Mouse (Mus musculus) megakaryocyte, embryonic 14.5 days (primary cell): ENCODE measurements around the gene Gm28539. TPM values are rescaled to one million over a fixed set of nuclear protein-coding genes. Genes with fewer than 3 reads are reported as not detected.

Source experiments
- H3K27me3 ChIP-seq: replicated peaks from 2 replicates; pipeline ENCODE3; 2012; ENCODE audit warnings: inconsistent platforms
- H3K36me3 ChIP-seq: replicated peaks from 2 replicates; pipeline ENCODE3; 2012; ENCODE audit warnings: low read length, inconsistent platforms, mixed read lengths
- H3K4me1 ChIP-seq: 2 replicates; pipeline ENCODE4 v1.6.1; 2012; ENCODE audit warnings: inconsistent platforms
- H3K4me3 ChIP-seq: replicated peaks from 2 replicates; pipeline ENCODE3; 2012; ENCODE audit warnings: moderate library complexity, mild to moderate bottlenecking, inconsistent platforms
- H3K9me3 ChIP-seq: 2 replicates; pipeline ENCODE4 v1.6.1; 2012; ENCODE audit warnings: inconsistent platforms
- FLI1 ChIP-seq: IDR thresholded peaks from 2 replicates; pipeline ENCODE4 v1.6.1; 2012; ENCODE audit warnings: low read length, inconsistent platforms, mixed read lengths
- GATA1 ChIP-seq: IDR thresholded peaks from 3 replicates; pipeline ENCODE4 v1.6.1; 2012; ENCODE audit warnings: mixed read lengths, low read length, inconsistent platforms, borderline replicate concordance
- polyA plus RNA-seq: library from polyadenylated mRNA; stranded (reverse); fragments of >175 nt; gene quantifications from 2 replicates; pipeline ENCODE4 v1.2.3, GENCODE M21; 2012; ENCODE audit warnings: low replicate concordance; ENCODE audit not compliant: insufficient read depth

Gene Gm28539
- polyA plus RNA-seq = not detected in 2 replicates

- H3K4me1 ChIP-seq = peaks cover 30% of the 10 kb centered on the region
- TF ChIP-seq FLI1 (no peak), GATA1 (no peak)
- no peaks in the 10 kb centered on the region for H3K9me3 ChIP-seq
- no peaks in the 10 kb centered on the region for H3K27me3 ChIP-seq
- H3K4me3 ChIP-seq = peak within 1 kb of the TSS; percentile 99
- H3K36me3 ChIP-seq = peaks cover 65% of the 10 kb centered on the region
Measured at GRCm38 (mm10) chr16:18836468-18837208, at the start of gene Gm28539, which contains the start of gene 2510002D24Rik. Gm28539 (plus strand) TSS chr16:18836584. 2510002D24Rik (plus strand) TSS chr16:18836578.

GRCm38 (mm10) chr16:18786652-18787051 lies 49.7 kb upstream of the Gm28539 start:
- Histone ChIP-seq H3K4me1 (peaks cover 63% of the 10 kb centered on the region), H3K9me3 (no peaks in the 10 kb centered on the region), H3K27me3 (no peaks in the 10 kb centered on the region), H3K36me3 (peaks cover 74% of the 10 kb centered on the region), H3K4me3 (no peak overlapping the region)
- TF ChIP-seq GATA1 (no peak), FLI1 (no peak)

- TF ChIP-seq FLI1 = peak; percentile 66; the same call in 1 of the 2 replicates
- TF ChIP-seq GATA1 = no peak
- Histone ChIP-seq H3K36me3 (peaks cover 74% of the 10 kb centered on the region), H3K4me1 (peaks cover 68% of the 10 kb centered on the region), H3K27me3 (no peaks in the 10 kb centered on the region), H3K4me3 (peak overlapping the region; percentile 80), H3K9me3 (no peaks in the 10 kb centered on the region)
Measured at GRCm38 (mm10) chr16:18788627-18789406, 47.6 kb upstream of the Gm28539 start.

- no peaks in the 10 kb centered on the region for H3K27me3 ChIP-seq
- TF ChIP-seq FLI1 (no peak), GATA1 (no peak)
- peaks cover 30% of the 10 kb centered on the region for H3K4me1 ChIP-seq
- no peaks in the 10 kb centered on the region for H3K9me3 ChIP-seq
- H3K36me3 ChIP-seq = peaks cover 96% of the 10 kb centered on the region
- H3K4me3 ChIP-seq = no peak overlapping the region
Measured at GRCm38 (mm10) chr16:18795223-18795899, 41.0 kb upstream of the Gm28539 start.

- TF ChIP-seq GATA1 = no peak
- TF ChIP-seq FLI1 = no peak
- Histone ChIP-seq H3K4me1 (peaks cover 17% of the 10 kb centered on the region), H3K9me3 (no peaks in the 10 kb centered on the region), H3K4me3 (no peak overlapping the region), H3K27me3 (no peaks in the 10 kb centered on the region), H3K36me3 (peaks cover 96% of the 10 kb centered on the region)
Measured at GRCm38 (mm10) chr16:18796645-18797044, 39.7 kb upstream of the Gm28539 start.

GRCm38 (mm10) chr16:18798151-18798550 lies 38.2 kb upstream of the Gm28539 start:
- H3K36me3 ChIP-seq = peaks cover 92% of the 10 kb centered on the region
- no peak overlapping the region for H3K4me3 ChIP-seq
- H3K4me1 ChIP-seq = peaks cover 13% of the 10 kb centered on the region; the same call in 1 of the 2 replicates
- no peak for TF ChIP-seq FLI1
- no peak for TF ChIP-seq GATA1
- no peaks in the 10 kb centered on the region for H3K27me3 ChIP-seq
- H3K9me3 ChIP-seq = no peaks in the 10 kb centered on the region

GRCm38 (mm10) chr16:18798841-18799240 lies 37.5 kb upstream of the Gm28539 start:
- TF ChIP-seq GATA1 = no peak
- TF ChIP-seq FLI1 = no peak
- no peak overlapping the region for H3K4me3 ChIP-seq
- peaks cover 13% of the 10 kb centered on the region; the same call in 1 of the 2 replicates for H3K4me1 ChIP-seq
- H3K36me3 ChIP-seq = peaks cover 89% of the 10 kb centered on the region
- H3K27me3 ChIP-seq = no peaks in the 10 kb centered on the region
- no peaks in the 10 kb centered on the region for H3K9me3 ChIP-seq

GRCm38 (mm10) chr16:18805746-18806145 lies 30.6 kb upstream of the Gm28539 start:
- Histone ChIP-seq H3K9me3 (peaks cover 9% of the 10 kb centered on the region), H3K27me3 (no peaks in the 10 kb centered on the region), H3K36me3 (peaks cover 80% of the 10 kb centered on the region), H3K4me3 (no peak overlapping the region), H3K4me1 (peaks cover 15% of the 10 kb centered on the region)
- no peak for TF ChIP-seq GATA1
- TF ChIP-seq FLI1 = no peak

GRCm38 (mm10) chr16:18809001-18809400 lies 27.4 kb upstream of the Gm28539 start:
- TF ChIP-seq GATA1 = no peak
- TF ChIP-seq FLI1 = no peak
- Histone ChIP-seq H3K9me3 (peaks cover 9% of the 10 kb centered on the region), H3K4me1 (peaks cover 35% of the 10 kb centered on the region), H3K27me3 (no peaks in the 10 kb centered on the region), H3K36me3 (peaks cover 63% of the 10 kb centered on the region), H3K4me3 (peak overlapping the region; percentile 48)

- peaks cover 65% of the 10 kb centered on the region for H3K36me3 ChIP-seq
Measured at GRCm38 (mm10) chr16:18811032-18811431, 25.4 kb upstream of the Gm28539 start.

More at GRCm38 (mm10) chr16:18811032-18811431, 25.4 kb upstream of the Gm28539 start:
- Histone ChIP-seq H3K9me3 (no peaks in the 10 kb centered on the region), H3K4me1 (peaks cover 44% of the 10 kb centered on the region), H3K27me3 (no peaks in the 10 kb centered on the region), H3K4me3 (peak overlapping the region; percentile 98)
- no peak for TF ChIP-seq FLI1
